Mouse (Mus musculus): ENCODE data around the gene Disp1. TPM values are rescaled to one million over a fixed set of nuclear protein-coding genes. Genes with fewer than 3 reads are reported as not detected.

Gene Disp1
- total and polyA plus RNA-seq, 3 experiments: 3.8 to 10.5 (median 5.0) TPM

GRCm38 (mm10) chr1:183185560-183185959 lies 35.8 kb downstream of the Disp1 start:
- TF ChIP-seq POLR2AphosphoS5 (IDR thresholded peaks at IDR 0.05; ENCODE audit: insufficient replicate concordance, low read depth, low read length) (no peak), GATA2 (IDR thresholded peaks at IDR 0.05; ENCODE audit: borderline replicate concordance, low read depth, low read length) (no peak), CTCF (IDR thresholded peaks at IDR 0.05; ENCODE audit: low read depth, low read length) (no peak), GATA1 (IDR thresholded peaks at IDR 0.05; ENCODE audit: borderline replicate concordance, low read length) (no peak), TAL1 (conservative IDR thresholded peaks at IDR 0.05; ENCODE audit: low read depth, low read length) (no peak)
- no peak overlapping the region for H3K4me3 ChIP-seq (ENCODE audit: low read depth, low read length)
- H3K9me3 ChIP-seq (replicated peaks): no peaks in the 10 kb centered on the region

GRCm38 (mm10) chr1:183184681-183185080 lies 36.6 kb downstream of the Disp1 start:
- H3K27me3 ChIP-seq (ENCODE audit: insufficient read depth, low read length): no peaks in the 10 kb centered on the region
- H3K36me3 ChIP-seq (replicated peaks): peaks cover 26% of the 10 kb centered on the region
- H3K4me1 ChIP-seq (ENCODE audit: insufficient read depth, low read depth, low read length): no peaks in the 10 kb centered on the region
- DNase-seq (ENCODE audit: low spot score) (no peak), ATAC-seq (ENCODE audit: extremely low read depth, insufficient number of reproducible peaks, low FRiP score, poor library complexity, severe bottlenecking) (no peak)
- H3K9me3 ChIP-seq (replicated peaks): no peaks in the 10 kb centered on the region
- TF ChIP-seq GATA2 (IDR thresholded peaks at IDR 0.05; ENCODE audit: borderline replicate concordance, low read depth, low read length) (no peak), CTCF (IDR thresholded peaks at IDR 0.05; ENCODE audit: low read depth, low read length) (no peak), POLR2AphosphoS5 (IDR thresholded peaks at IDR 0.05; ENCODE audit: insufficient replicate concordance, low read depth, low read length) (no peak), GATA1 (IDR thresholded peaks at IDR 0.05; ENCODE audit: borderline replicate concordance, low read length) (no peak), TAL1 (conservative IDR thresholded peaks at IDR 0.05; ENCODE audit: low read depth, low read length) (no peak)
- H3K4me3 ChIP-seq (ENCODE audit: low read depth, low read length): no peak overlapping the region

More at GRCm38 (mm10) chr1:183185560-183185959, 35.8 kb downstream of the Disp1 start:
- DNase-seq (ENCODE audit: low spot score) (no peak), ATAC-seq (ENCODE audit: extremely low read depth, insufficient number of reproducible peaks, low FRiP score, poor library complexity, severe bottlenecking) (no peak)
- Histone ChIP-seq H3K4me1 (ENCODE audit: insufficient read depth, low read depth, low read length) (no peaks in the 10 kb centered on the region), H3K27me3 (ENCODE audit: insufficient read depth, low read length) (no peaks in the 10 kb centered on the region), H3K36me3 (replicated peaks) (peaks cover 28% of the 10 kb centered on the region)

- peaks cover 25% of the 10 kb centered on the region for H3K36me3 ChIP-seq (replicated peaks)
- H3K9me3 ChIP-seq (replicated peaks): no peaks in the 10 kb centered on the region
- no peaks in the 10 kb centered on the region for H3K27me3 ChIP-seq (ENCODE audit: insufficient read depth, low read length)
- TF ChIP-seq CTCF (IDR thresholded peaks at IDR 0.05; ENCODE audit: low read depth, low read length) (no peak), TAL1 (conservative IDR thresholded peaks at IDR 0.05; ENCODE audit: low read depth, low read length) (no peak)
- no peak overlapping the region for H3K4me3 ChIP-seq (ENCODE audit: low read depth, low read length)
- ATAC-seq (ENCODE audit: extremely low read depth, insufficient number of reproducible peaks, low FRiP score, poor library complexity, severe bottlenecking) (no peak), DNase-seq (ENCODE audit: low spot score) (no peak)
- H3K4me1 ChIP-seq (ENCODE audit: insufficient read depth, low read depth, low read length): no peaks in the 10 kb centered on the region
Measured at GRCm38 (mm10) chr1:183183565-183183964, 37.8 kb downstream of the Disp1 start.

- peaks cover 21% of the 10 kb centered on the region for H3K36me3 ChIP-seq (replicated peaks)
- H3K4me3 ChIP-seq (ENCODE audit: low read depth, low read length): no peak overlapping the region
- ATAC-seq (ENCODE audit: extremely low read depth, insufficient number of reproducible peaks, low FRiP score, poor library complexity, severe bottlenecking): no peak
- H3K4me1 ChIP-seq (ENCODE audit: insufficient read depth, low read depth, low read length): no peaks in the 10 kb centered on the region
- DNase-seq (ENCODE audit: low spot score): no peak
- no peaks in the 10 kb centered on the region for H3K9me3 ChIP-seq (replicated peaks)
- no peaks in the 10 kb centered on the region for H3K27me3 ChIP-seq (ENCODE audit: insufficient read depth, low read length)
- TF ChIP-seq POLR2AphosphoS5 (IDR thresholded peaks at IDR 0.05; ENCODE audit: insufficient replicate concordance, low read depth, low read length) (no peak), GATA1 (IDR thresholded peaks at IDR 0.05; ENCODE audit: borderline replicate concordance, low read length) (no peak), GATA2 (IDR thresholded peaks at IDR 0.05; ENCODE audit: borderline replicate concordance, low read depth, low read length) (no peak), TAL1 (conservative IDR thresholded peaks at IDR 0.05; ENCODE audit: low read depth, low read length) (no peak), CTCF (IDR thresholded peaks at IDR 0.05; ENCODE audit: low read depth, low read length) (no peak)
Measured at GRCm38 (mm10) chr1:183182641-183183414, 38.5 kb downstream of the Disp1 start.

GRCm38 (mm10) chr1:183181030-183181395 lies 40.3 kb downstream of the Disp1 start:
- peaks cover 21% of the 10 kb centered on the region for H3K36me3 ChIP-seq (replicated peaks)
- H3K4me1 ChIP-seq (ENCODE audit: insufficient read depth, low read depth, low read length): no peaks in the 10 kb centered on the region
- DNase-seq (ENCODE audit: low spot score) (no peak), ATAC-seq (ENCODE audit: extremely low read depth, insufficient number of reproducible peaks, low FRiP score, poor library complexity, severe bottlenecking) (no peak)
- no peaks in the 10 kb centered on the region for H3K27me3 ChIP-seq (ENCODE audit: insufficient read depth, low read length)
- TF ChIP-seq GATA2 (IDR thresholded peaks at IDR 0.05; ENCODE audit: borderline replicate concordance, low read depth, low read length) (no peak), CTCF (IDR thresholded peaks at IDR 0.05; ENCODE audit: low read depth, low read length) (no peak), GATA1 (IDR thresholded peaks at IDR 0.05; ENCODE audit: borderline replicate concordance, low read length) (no peak), POLR2AphosphoS5 (IDR thresholded peaks at IDR 0.05; ENCODE audit: insufficient replicate concordance, low read depth, low read length) (no peak), TAL1 (conservative IDR thresholded peaks at IDR 0.05; ENCODE audit: low read depth, low read length) (no peak)
- H3K4me3 ChIP-seq (ENCODE audit: low read depth, low read length): no peak overlapping the region
- H3K9me3 ChIP-seq (replicated peaks): no peaks in the 10 kb centered on the region

- TF ChIP-seq GATA1 (IDR thresholded peaks at IDR 0.05; ENCODE audit: borderline replicate concordance, low read length): no peak
- TF ChIP-seq GATA2 (IDR thresholded peaks at IDR 0.05; ENCODE audit: borderline replicate concordance, low read depth, low read length): no peak
- TF ChIP-seq TAL1 (conservative IDR thresholded peaks at IDR 0.05; ENCODE audit: low read depth, low read length): no peak
- TF ChIP-seq POLR2AphosphoS5 (IDR thresholded peaks at IDR 0.05; ENCODE audit: insufficient replicate concordance, low read depth, low read length): no peak
- no peak for TF ChIP-seq CTCF (IDR thresholded peaks at IDR 0.05; ENCODE audit: low read depth, low read length)
- no peaks in the 10 kb centered on the region for H3K9me3 ChIP-seq (replicated peaks)
- peaks cover 19% of the 10 kb centered on the region for H3K36me3 ChIP-seq (replicated peaks)
- DNase-seq (ENCODE audit: low spot score) (no peak), ATAC-seq (ENCODE audit: extremely low read depth, insufficient number of reproducible peaks, low FRiP score, poor library complexity, severe bottlenecking) (no peak)
- no peaks in the 10 kb centered on the region for H3K27me3 ChIP-seq (ENCODE audit: insufficient read depth, low read length)
- H3K4me3 ChIP-seq (ENCODE audit: low read depth, low read length): no peak overlapping the region
- no peaks in the 10 kb centered on the region for H3K4me1 ChIP-seq (ENCODE audit: insufficient read depth, low read depth, low read length)
Measured at GRCm38 (mm10) chr1:183180301-183181029, 40.9 kb downstream of the Disp1 start.

Measured in G1E (cell line).